In genomic region chr11:76454492-76454891, GRCm38 (mm10) we compare ENCODE assay signal across 8 mouse cellular contexts. TPM values are rescaled to one million over a fixed set of nuclear protein-coding genes. Genes with fewer than 3 reads are reported as not detected.
DNase-seq lines count a peak whose midpoint lies in the region; ATAC-seq lines count a peak whose summit lies in the region.

No protein-coding gene starts in this region.

- DNase-seq in CD8-positive naive resting alpha-beta T cell, adult 2 months (ENCODE audit: low read depth in 2 of 2, low spot score in 2 of 2) = peak; percentile 20 to 65
- peak; percentile 46 for DNase-seq in WW6 (ENCODE audit: low read depth, low spot score)
- peak; percentile 56 for DNase-seq in heart, adult 8-10 months (ENCODE audit: low spot score)
- DNase-seq in kidney, postnatal 14 days = peak; percentile 76
- DNase-seq in lung, postnatal 10 days = peak; percentile 82
- DNase-seq in right cerebral cortex, postnatal 14 days = peak; percentile 80

- peak; percentile 70 for ATAC-seq in common myeloid progenitor, adult 5-6 weeks (replicated peaks; ENCODE audit: low read depth, poor library complexity, severe bottlenecking)
- ATAC-seq in activated CD4-positive, CD25-positive, alpha-beta regulatory T cell, adult 4 months = no peak

RNA-seq across cellular contexts. Expression of gene Timm22, which starts 47.7 kb away (rescaled TPM):
- 11.1 and 17.0 TPM in 2 replicates for total RNA-seq in common myeloid progenitor, adult 5-6 weeks (2017)
- total RNA-seq in heart, adult 8-10 months (2022) = 10 to 100 TPM; 32.9 to 54.5 (median 39.9) TPM
- polyA plus RNA-seq in activated CD4-positive, CD25-positive, alpha-beta regulatory T cell, adult 4 months (2017; shearing (Covaris generic)) = 10 to 100 TPM; 52.1 to 72.8 TPM

RNA-seq across cellular contexts. Expression of gene Nxn, which starts 55.6 kb away (rescaled TPM):
- 10.2 and 12.7 TPM in 2 replicates for total RNA-seq in common myeloid progenitor, adult 5-6 weeks (2017)
- total RNA-seq in heart, adult 8-10 months (2022) = 10 to 100 TPM in 3 of 4 experiments, 1 to 10 TPM in 1; 9.8 to 13.0 (median 11.0) TPM
- 1 to 10 TPM in 1 of 2 experiments, under 1 TPM in 1; 0.71 to 1.8 TPM for polyA plus RNA-seq in activated CD4-positive, CD25-positive, alpha-beta regulatory T cell, adult 4 months (2017; shearing (Covaris generic))
